Mouse (Mus musculus) 416B (cell line): Measurements from ENCODE around the gene Tsc22d4.
"Not testable (repeated sequence)": the region's sequence is repeated elsewhere in the genome, so short reads cannot be mapped to it uniquely, and the experiment has no call there.

Source experiments
- DNase-seq: peaks from one replicate; pipeline ENCODE4 v3.0.0; 2011; ENCODE audit warnings: low read depth

The Tsc22d4 gene

DNA sequence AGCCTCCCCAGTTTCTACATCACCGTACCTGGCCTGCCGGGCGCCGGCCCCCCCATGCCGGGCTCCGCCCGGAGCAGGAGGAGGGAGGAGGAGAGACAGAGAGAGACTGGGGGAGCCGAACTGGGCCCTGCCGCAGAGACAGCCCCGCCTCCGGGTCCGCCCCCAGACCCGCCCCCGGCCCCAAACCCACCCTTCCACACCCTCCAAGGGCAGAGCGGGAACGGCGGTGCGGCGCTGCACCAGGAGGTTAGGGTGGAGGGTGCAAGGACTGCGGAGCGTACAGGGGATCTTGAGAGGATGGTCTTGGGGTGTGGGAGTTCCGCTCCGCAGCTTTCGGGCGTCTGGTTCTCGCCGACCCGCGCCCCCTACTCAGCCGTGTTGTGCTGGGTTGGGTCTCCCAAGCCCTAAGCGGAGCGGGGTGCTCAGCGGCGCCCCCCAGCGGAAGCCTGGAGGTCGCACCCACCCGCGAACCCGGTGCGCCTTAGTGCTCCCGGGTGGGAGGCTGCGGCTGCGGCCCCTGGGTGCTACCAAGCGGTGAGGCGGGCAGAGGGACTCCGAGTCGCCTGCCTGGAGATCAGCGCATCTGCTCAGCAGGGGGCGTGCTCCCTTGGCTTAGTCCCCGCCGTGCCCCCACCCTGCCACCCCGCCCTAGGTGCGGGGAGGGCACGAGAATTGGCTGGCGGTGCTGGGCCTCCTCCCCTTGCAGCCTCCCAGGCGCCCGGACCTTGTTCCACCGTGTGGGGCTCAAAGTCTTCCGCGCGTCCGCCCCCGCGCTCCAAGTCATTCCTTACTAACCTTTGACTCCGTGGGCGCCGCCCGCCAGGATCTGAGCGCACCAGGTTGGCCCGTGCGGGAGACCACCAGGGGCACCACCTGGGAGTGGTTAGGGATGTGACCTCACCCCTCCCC lies 4.3 kb upstream of the Tsc22d4 start, which contains the start of gene Nyap1:
Gene Nyap1, minus strand, starts transcription at position 585 of the 909 bp plus-strand sequence.
- DNase-seq = peak; percentile 71

DNA sequence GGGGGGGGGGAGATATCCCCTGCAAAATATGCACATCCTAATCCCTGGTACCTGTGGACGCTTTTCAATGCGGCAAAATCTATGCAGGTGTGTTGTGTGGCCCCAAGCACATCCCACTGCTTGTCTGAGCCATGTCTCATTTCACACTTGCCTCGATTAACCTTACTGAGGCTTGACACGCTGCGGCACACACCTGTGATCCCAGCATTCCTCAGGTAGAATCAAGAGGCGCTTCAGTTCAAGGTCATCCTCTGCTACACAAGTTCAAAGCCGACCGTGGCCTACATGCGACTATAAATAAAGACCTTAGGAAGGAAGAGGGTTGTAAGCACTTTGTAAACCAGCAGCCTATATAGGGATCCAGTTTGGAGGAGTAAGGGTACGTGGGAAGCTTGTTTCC lies 3.5 kb upstream of the Tsc22d4 start:
- DNase-seq = no peak

DNA sequence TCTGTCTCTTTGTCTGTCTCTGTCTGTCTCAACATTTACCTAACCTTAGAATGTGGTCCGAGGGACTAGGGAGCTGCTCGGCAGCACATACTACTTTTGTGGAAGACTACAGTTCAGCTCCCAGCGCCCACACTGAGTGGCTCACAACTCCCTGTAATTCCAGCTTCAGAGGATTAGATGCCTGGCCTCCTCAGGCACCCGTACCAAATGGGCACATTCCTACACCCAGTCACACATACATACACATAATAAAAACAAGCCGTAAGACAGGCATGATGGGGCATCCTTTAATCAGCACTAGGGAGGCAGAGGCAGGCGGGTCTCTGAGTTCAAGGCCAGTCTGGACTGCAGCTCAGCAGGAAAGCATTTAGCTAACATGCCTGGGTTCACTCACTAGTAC lies 2.7 kb upstream of the Tsc22d4 start:
- DNase-seq = no peak

DNA sequence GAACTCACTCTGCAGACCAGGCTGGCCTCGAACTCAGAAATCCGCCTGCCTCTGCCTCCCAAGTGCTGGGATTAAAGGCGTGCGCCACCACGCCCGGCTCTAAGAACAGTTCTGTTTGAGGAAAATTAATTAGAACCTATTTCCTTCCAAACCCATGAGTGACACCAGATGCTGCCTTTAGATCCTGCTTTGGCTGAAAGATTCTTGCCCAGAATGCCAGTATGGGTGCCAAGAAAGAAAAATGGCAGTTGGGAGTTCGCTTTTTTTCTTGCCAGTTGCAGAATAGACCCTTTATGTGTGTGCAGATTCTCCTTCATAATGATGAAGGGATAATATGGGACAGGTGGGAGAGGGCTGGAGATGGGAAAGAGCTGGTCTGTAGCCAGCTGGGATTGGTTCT lies 1.3 kb upstream of the Tsc22d4 start:
- DNase-seq = no peak

DNA sequence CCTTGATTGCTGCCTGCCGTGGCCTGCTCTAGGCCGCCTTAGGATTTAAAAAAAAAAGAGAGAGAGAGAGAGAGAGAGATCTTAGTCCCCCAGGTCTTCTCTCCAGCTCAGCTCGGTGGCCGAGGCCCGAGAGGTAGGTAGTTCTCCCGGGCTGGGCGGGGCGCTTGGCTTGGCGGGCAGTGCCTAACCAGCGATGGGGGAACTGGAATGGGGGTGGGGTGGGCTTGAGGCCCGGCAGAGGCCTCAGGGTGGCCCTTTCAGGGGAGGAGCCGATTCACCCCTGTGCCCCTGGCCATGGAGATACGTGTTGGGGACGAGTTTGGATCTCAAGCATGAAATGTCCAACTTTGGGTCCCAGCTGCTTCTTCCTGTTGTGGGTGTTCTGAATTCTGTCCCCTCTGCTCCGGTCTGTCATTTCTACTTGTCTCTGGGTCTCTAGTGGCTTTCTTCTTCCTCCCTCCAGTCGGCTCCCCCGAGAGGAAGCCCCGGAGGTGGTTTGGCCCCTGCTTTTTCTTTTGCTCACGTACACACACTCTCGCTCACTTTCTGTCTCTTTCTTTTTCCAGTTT lies 836 bp downstream of the Tsc22d4 start:
- peak; percentile 81 for DNase-seq

DNA sequence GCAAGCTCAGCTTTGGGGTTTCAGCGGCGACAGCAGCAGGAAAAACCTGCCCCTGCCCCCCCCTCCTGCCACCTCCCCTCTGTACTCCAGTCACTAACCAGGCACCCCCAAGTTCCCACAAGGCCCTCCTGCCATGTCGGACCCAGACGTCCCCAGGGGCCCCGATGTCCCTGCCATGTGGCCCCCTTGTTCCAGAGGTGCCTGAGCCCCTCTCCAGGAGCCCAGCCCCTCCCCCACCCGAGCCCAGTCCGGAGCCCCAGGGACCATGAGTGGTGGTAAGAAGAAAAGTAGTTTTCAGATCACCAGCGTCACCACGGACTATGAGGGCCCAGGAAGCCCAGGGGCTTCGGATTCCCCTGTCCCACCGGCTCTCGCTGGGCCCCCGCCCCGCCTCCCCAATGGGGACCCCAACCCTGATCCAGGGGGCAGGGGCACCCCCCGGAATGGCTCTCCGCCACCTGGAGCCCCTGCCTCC lies 1.4 kb downstream of the Tsc22d4 start:
- no peak for DNase-seq

DNA sequence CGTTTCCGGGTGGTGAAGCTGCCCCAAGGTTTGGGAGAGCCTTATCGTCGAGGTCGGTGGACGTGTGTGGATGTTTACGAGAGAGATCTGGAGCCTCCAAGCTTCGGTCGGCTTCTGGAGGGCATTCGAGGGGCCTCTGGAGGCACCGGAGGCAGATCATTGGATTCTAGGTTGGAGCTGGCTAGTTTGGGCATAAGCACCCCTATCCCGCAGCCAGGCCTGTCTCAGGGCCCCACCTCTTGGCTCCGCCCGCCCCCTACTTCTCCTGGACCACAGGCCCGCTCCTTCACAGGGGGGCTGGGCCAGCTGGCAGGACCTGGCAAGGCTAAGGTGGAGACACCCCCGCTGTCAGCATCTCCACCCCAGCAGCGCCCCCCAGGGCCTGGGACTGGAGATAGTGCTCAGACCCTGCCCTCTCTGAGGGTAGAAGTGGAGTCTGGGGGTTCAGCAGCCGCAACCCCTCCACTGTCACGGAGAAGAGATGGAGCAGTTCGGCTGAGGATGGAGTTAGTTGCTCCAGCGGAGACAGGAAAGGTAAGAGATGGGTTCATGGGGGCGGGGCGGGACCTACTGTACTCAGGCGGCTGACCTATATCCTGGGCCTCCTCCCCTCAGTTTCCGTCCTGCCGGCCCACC lies 1.9 kb downstream of the Tsc22d4 start:
- DNase-seq = peak; percentile 70

DNA sequence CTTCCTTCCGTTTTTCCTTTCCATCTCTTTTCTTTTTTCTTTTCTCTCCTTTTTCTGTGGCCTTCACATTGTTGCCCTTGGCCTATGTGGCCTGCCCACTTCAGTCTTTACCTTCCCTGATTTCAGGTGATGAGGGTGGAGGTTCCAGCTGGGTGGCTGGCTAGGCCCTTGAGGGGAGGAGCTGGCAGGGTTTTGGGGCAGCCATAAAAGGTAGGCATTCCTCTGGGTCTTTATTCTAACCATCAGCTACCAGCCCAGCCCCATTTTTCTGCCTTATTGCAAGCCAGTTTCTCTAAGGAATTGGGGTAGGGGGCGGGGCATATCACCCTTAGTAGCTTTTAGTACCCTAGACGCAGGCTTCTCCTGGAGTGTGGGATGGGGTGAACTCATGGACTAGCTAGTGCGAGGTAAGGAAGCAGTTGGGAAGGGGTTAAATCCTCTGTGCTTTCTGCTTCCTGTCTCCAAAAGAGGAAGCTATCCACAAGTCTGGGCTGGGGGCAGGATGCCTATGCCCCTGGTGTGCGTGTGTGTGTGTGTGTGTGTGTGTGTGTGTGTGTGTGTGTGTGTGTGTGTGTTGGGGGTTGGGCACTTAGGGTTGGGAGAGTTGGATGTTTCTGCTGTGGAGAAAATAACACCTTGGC lies 2.7 kb downstream of the Tsc22d4 start:
- peak; percentile 87 for DNase-seq

DNA sequence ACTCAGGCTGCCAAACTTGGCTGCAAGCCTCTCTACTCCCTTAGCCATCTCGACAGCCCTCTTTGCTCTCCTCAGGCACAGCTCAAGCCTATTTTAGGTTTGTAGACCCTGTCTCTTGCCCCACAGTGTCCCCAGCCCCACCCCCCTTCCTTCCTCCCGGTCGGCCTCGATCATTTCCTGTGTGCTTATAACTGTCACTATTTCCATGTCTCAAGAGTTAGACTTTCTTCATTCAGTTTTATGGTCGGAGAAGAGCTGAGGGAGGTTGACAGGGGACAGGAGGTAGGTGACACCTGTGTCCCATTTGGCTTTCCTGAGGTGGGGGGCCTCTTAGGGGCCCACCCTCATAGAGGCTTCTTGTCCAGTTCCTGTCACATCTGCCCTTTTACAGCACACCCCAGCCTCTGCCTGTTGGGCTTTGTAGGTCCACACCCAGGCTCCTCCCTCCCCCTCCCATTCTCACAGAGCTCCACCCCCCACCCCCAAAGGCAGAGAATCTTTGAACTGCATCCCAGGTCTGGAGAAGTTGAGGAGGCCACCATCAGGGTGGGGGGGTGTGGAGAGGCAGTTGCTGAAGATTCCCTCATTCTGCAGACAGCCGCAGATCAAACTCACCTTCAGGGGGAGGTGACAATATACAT lies 3.8 kb downstream of the Tsc22d4 start:
- DNase-seq = peak; percentile 83

DNA sequence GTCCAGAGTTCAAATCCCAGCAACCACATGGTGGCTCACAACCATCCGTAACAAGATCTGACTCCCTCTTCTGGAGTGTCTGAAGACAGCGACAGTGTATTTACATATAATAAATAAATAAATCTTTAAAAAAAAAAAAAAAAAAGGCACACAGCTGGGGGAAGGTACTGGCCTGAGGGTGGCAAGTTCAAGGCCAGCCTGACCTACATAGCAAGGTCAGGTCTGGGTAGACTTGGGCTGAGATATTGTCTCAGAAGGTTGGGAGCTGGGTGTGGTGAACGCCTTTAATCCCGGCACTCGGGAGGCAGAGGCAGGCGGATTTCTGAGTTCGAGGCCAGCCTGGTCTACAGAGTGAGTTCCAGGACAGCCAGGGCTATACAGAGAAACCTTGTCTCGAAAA lies 4.7 kb downstream of the Tsc22d4 start:
- DNase-seq = not testable (repeated sequence)

DNA sequence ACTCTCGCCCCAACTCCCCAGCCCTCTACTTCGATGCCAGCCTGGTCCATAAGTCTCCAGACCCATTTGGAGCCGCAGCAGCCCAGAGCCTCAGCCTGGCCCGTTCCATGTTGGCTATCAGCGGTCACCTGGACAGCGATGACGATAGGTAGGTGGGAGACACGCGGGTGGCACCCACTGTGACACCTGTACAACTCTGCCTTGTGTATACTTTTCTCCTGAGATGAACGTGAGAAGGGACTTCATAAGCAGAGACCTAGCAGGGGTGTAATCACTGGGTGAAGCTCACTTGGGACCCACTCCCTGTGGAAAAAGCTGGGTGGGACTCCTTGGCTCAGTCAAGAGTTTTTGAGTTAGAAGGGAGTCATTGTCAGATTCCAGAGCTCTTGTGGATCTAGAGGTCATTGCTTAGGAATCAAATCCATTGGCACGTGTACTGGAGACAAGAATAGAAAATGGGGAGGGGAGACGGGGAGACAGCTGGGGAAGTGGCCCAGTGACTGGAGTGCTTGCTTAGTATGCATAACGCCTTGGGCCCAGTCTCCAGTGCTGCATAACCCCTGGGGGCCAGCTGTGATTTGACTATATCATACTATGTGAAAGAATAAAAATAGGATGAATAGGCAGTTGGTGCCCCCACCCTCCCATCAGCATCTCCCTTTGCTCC lies 5.8 kb downstream of the Tsc22d4 start:
- DNase-seq = no peak

DNA sequence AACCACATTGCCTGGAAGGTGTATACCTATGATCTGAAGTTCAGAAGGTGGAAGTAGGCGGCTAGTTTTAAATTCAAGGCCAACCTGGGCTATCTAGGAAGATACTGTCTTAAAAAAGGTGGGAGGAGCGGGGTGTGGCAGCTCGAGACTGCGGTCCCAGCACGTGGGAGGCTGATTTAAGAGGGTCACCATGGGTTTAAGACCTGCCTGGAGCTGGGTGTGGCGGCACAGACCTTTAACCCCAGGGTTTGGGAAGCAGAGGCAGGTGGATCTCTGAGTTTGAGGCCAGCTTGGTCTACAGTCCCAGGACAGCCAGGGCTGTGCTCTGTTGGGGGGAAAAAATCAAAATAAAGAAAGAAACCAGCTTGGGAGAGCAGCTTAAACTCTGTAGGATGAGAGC lies 6.5 kb downstream of the Tsc22d4 start:
- no peak for DNase-seq

DNA sequence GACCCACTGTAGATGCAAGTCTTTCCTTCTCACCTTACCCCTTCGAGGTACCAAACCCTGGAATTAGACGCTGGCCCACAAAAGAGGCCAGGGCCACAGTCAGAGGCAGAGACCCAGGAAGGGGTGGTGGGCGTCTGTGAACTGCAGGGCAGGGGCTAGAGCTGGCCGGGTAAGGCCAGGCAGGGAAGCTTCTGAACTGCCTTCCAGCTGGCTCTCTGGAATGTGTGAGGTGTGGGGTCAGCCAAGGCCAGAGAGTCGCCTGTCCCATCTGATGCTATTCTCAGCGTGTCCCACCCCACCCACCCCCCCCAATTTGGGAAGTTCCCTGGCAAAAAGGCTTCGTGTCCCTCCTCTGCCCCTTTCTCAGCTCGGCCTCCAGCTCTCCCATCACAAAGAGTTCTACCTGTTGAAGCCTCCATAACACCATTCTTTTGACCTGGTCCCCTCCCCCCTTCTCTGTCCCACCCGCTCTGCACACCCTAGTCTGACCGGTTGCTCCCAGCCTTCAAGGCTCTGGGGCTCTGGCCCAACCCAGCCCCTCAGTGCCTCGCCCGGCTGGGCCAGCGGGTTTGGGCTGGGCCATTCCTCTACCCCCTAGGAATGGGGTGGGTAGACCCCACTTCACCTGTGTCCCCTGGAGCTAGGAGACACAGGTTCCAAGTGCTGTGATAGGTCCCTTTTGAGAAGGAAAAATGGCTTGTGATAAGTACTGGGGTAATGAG lies 7.7 kb downstream of the Tsc22d4 start:
- no peak for DNase-seq

DNA sequence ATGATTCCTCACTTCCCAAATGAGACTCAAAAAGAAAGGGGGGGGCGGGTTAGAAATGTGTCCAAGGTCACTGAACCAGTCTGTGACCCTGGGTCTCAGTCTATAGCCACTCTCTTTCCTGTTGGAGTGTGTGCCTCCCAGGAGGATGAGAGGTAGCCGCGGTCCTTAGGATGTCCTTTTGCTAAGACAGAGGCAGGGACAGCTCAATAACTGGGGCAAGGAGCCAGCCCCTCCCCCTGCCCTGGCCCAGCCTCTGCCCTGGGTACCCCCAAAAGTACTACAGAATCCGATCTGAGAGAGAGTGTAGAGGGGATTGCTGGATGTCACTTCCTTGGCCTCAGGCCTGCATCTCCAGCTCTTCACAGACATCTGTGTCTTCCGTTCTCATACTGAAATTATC lies 9.9 kb downstream of the Tsc22d4 start:
- no peak for DNase-seq

DNA sequence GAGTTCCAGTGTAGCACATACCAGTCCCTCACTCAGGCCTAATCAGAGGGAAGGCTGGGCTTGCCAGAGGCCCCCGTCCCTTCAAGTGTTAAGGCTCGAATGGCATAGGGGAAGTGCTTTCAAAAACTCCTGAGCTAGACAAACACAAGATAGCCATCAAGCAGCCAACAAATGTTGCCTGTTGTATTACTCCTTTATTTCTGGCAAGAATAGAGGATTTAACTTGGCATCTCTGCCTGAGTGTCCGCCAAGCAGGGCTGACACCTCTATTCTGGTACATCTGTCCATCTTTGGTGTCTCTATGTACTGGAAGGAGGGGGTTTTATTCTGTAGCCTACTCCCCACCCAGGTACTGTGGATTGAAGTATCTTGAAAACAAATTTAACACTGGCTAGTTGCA lies 10.6 kb downstream of the Tsc22d4 start:
- DNase-seq = no peak

DNA sequence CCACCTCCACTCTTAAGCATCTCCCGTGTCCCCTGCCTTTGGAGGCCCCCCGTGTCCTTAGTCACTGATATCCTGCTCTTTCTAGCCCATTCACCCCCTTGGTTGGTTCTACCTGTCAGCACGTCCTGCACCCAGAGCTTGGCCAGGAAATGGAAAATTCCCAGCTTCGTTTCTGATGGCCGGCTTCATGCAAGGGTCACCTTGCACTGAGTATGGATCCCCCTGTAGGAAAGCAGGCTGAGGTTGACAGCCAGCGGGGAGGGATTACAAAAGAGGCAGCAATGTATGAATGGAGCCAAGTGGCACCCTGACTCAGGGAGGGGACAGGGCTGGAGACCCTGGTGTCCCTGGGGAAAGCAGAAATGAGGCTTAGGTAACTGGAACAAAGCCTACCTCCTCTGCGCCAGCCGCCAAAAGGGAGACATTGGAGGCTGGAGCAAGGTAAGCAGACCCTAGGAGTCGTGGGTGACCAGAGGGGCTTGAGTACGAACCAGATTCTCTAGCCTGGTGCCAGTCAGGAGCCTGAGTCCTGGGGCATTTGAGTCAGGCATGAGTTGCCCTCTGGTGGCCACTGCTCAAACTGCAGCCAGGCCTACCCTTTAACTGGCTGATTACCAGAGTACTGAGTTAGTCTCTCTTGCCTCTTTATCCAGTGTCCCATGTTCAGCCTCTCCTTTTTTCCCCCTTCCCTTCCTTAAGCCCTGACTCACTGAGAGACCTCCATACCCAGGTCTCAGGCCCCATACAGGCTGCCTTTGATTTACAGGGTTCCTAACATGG lies 11.5 kb downstream of the Tsc22d4 start:
- peak; percentile 79 for DNase-seq

DNA sequence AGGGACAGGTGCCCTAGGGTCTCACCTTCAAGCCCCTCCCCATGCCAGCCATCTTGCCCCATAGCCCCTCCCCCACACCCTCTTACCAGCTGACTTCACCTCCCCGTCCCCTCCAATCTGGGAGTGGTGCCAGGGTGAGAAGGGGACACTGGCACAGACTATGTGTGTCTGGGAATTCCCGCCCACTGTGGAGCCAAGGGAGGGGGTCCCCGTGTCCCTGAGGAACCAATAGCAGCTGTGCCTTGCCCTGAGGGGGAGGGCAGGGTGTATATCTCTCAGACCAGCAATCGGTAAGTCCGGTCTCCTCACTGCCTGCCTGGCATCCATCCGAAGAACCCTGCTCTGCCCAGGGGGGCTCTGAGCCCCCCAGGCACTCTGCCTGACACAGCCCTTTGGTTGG lies 12.4 kb downstream of the Tsc22d4 start:
- DNase-seq = no peak

DNA sequence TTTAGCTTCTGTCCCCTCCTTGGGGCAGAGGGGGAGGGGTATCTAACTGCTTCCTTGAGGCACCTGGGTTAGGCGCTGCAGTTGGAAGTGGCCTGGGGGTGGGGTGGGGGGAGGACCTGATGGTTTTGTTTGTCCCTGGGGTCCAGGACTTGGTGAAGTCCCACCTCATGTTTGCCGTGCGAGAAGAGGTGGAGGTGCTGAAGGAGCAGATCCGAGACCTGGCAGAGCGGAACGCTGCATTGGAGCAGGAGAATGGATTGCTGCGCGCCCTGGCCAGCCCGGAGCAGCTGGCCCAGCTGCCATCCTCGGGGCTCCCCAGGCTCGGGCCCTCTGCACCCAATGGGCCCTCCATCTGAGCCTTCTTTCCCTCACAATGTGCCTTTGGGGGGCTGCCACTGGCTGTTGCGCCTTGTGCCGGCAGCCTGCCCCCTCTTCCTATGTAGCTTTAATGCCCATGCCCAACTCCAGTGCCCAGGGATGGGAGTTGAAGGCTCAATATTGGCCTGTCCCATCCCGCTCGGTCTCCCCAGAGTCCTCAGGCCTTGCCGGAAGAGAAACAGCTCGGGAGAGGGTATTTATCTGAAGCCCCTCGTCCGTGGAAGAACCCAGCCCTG lies 13.5 kb downstream of the Tsc22d4 start:
- no peak for DNase-seq

DNA sequence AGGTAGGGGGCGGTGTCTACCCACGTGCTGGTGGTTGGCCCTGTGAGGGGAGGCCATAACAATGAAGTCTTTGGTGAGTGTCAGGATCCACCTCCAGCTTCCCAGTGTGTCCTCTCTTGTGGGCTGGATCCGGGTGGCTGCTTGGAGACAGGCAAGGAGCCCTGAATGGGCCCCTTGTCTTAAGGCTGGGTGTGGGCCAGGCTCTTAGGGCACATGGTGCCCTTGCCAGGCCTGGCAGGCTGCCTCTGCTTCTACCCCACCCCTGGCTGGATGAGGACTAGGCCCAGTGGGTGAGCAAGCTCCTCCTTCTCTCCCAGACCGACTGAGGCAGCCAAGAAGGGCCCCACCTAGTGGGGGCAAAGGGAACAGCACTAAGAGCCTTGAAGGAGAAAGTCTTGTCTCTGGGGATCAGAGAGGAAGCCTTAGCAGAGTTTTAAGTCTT lies 14.5 kb downstream of the Tsc22d4 start:
- DNase-seq = peak; percentile 91
